8 mouse cellular contexts compared by ENCODE assay signal in genomic region chr12:67220641-67221231, GRCm38 (mm10). TPM values are rescaled to one million over a fixed set of nuclear protein-coding genes. Genes with fewer than 3 reads are reported as not detected.
A peak's percentile ranks its signal among the peaks of the same experiment; 100 is the strongest.
DNase-seq lines count a peak whose midpoint lies in the region; ATAC-seq lines count a peak whose summit lies in the region.

No protein-coding gene starts in this region.

- peak overlapping the region; percentile 94 for H3K4me2 ChIP-seq in embryonic facial prominence, embryonic 15.5 days (replicated peaks)

- DNase-seq in 3134 (ENCODE audit: extremely low read depth, insufficient read length, low spot score): peak; percentile 4
- peak; percentile 16 for DNase-seq in adrenal gland, postnatal 14 days
- peak; percentile 47 to 50 for DNase-seq in left cerebral cortex, adult 8-10 months (ENCODE audit: low spot score in 2 of 2)
- peak; percentile 54 for DNase-seq in neural tube, embryonic 10.5 days (ENCODE audit: extremely low spot score, low spot score)
- DNase-seq in urinary bladder, postnatal 25 days (ENCODE audit: low spot score): no peak
- DNase-seq in urinary bladder, adult 2 months (ENCODE audit: low spot score): no peak

- no peak overlapping the region for H3K27ac ChIP-seq in embryonic facial prominence, embryonic 15.5 days (replicated peaks)

- under 1% methylated on average over 37 of the region's 43 CpGs for WGBS in embryonic facial prominence, embryonic 15.5 days

- H3K9ac ChIP-seq in embryonic facial prominence, embryonic 15.5 days: no peak overlapping the region

- peaks cover 31% of the 10 kb centered on the region for H3K27me3 ChIP-seq in embryonic facial prominence, embryonic 15.5 days

- peak overlapping the region; percentile 55 for H3K4me3 ChIP-seq in embryonic facial prominence, embryonic 15.5 days (replicated peaks)

- no peaks in the 10 kb centered on the region for H3K36me3 ChIP-seq in embryonic facial prominence, embryonic 15.5 days

- H3K9me3 ChIP-seq in embryonic facial prominence, embryonic 15.5 days (replicated peaks): no peaks in the 10 kb centered on the region

- peaks cover 26% of the 10 kb centered on the region for H3K4me1 ChIP-seq in embryonic facial prominence, embryonic 15.5 days

- peak; percentile 34; the same call in 1 of the 2 replicates for ATAC-seq in embryonic facial prominence, embryonic 15.5 days (ENCODE audit: insufficient number of reproducible peaks, low FRiP score, low TSS enrichment, low read depth)
- peak; percentile 25 to 30; a peak in 2 of 4 replicates for ATAC-seq in hematopoietic stem cell, adult 5-6 weeks (replicated peaks in 1 of 2; ENCODE audit: insufficient read depth in 1 of 2, low FRiP score in 2 of 2, low TSS enrichment in 1 of 2, low read depth in 1 of 2, poor library complexity in 2 of 2, severe bottlenecking in 2 of 2)

RNA-seq across cellular contexts. Expression of gene Mdga2, which starts 1.6 kb away (rescaled TPM):
- total RNA-seq in adrenal gland, postnatal 14 days (2021): 2.6 and 2.7 TPM in 2 replicates
- 2.8 and 3.2 TPM in 2 replicates for polyA plus RNA-seq in embryonic facial prominence, embryonic 15.5 days (2015; fragmentation: Nextera tagmentation; extraction: Ambion mirVana)
- not detected in 2 replicates for total RNA-seq in hematopoietic stem cell, adult 5-6 weeks (2017)
- total RNA-seq in left cerebral cortex, adult 8-10 months (2022): 10 to 100 TPM; 49.7 to 61.5 (median 58.2) TPM
- 0.03 and 0.06 TPM in 2 replicates for polyA plus RNA-seq in urinary bladder, adult 2 months (2012; rRNA removed)

Comparison
In these comparisons a context has a peak if more than half of its experiments do, and no peak if none do; other contexts are left out.
1. DNase-seq: peak in 3134 (single experiment), adrenal gland, postnatal 14 days (single experiment), left cerebral cortex, adult 8-10 months (2 of 2) and neural tube, embryonic 10.5 days (single experiment); none in urinary bladder, postnatal 25 days (single experiment) and urinary bladder, adult 2 months (single experiment).
2. RNA of gene Mdga2, which starts 1.6 kb away (total RNA-seq): 49.7 to 61.5 TPM in left cerebral cortex, adult 8-10 months; 2.6 to 2.7 TPM in adrenal gland, postnatal 14 days and not detected in hematopoietic stem cell, adult 5-6 weeks; every median in the first group is over 10 times any median in the second.